Mouse (Mus musculus) heart, adult 2 months (tissue): Measurements from ENCODE around the gene Timm8a1.

Experiments used
- CTCF ChIP-seq: fragments of 200-600 bp; IDR thresholded peaks from 2 replicates; pipeline ENCODE4 v1.8.1; 2022; ENCODE audit warnings: antibody characterized with exemption, mild to moderate bottlenecking, moderate library complexity
- EP300 ChIP-seq: fragments of 200-500 bp; IDR thresholded peaks from 2 replicates; pipeline ENCODE4 v1.6.1; 2011; ENCODE audit warnings: low read depth, low read length, control low read depth; ENCODE audit not compliant: insufficient read depth
- POLR2A ChIP-seq: fragments of 200-500 bp; IDR thresholded peaks from 2 replicates; pipeline ENCODE4 v1.6.1; 2011; ENCODE audit warnings: mild to moderate bottlenecking, low read depth, low read length, control low read depth; ENCODE audit not compliant: insufficient read depth

DNA sequence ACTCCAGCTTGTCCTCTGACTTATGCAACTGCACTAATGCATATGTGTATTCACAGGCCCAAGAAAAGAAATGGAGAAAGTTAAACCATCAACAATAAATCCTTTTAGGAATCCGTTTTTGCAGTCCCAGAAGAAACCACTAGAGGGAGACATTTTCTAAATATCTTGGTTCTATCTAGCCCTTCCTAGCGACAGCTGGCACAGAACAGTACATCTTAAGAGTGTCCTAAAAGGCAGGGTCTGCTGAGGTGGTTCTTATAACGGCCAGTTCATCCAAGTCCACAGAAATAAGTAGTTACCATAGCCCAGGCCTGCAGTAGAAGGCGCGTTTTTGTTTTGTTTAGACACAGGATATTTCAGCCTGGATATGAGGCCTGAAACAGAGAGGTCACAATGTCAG lies 9.2 kb upstream of the Timm8a1 start:
- no peak for TF ChIP-seq POLR2A
- TF ChIP-seq CTCF = peak; percentile 86
- no peak for TF ChIP-seq EP300
